Mouse (Mus musculus): ENCODE measurements around the gene Ifnl3.

- TF ChIP-seq CTCF (IDR thresholded peaks at IDR 0.05; ENCODE audit: low read depth, low read length) = no peak
- TF ChIP-seq POLR2A (IDR thresholded peaks at IDR 0.05; ENCODE audit: extremely low read depth, insufficient read depth, low read length) = no peak
These were observed 42.8 kb downstream of the Ifnl3 start for GRCm38 (mm10) chr7:28565407-28565806.
